Mouse (Mus musculus) forebrain, embryonic 14.5 days (tissue): Measurements from ENCODE around the gene Cacnb3. TPM values are rescaled to one million over a fixed set of nuclear protein-coding genes. Genes with fewer than 3 reads are reported as not detected.

Source experiments
- ATAC-seq: fragments of 200-750 bp; cut with Nextera tagmentation; 2 replicates; pipeline ENCODE4 v1.8.0; 2017; ENCODE audit warnings: mild to moderate bottlenecking, moderate library complexity
- DNase-seq: peaks from one replicate; pipeline ENCODE4 v3.0.0-alpha.2; 2015; ENCODE audit warnings: low spot score
- H3K27ac ChIP-seq: fragments of 300-500 bp; sonication (generic); 2 replicates; pipeline ENCODE4 v1.5.1; 2014; ENCODE audit warnings: low read depth, mild to moderate bottlenecking, control low read depth, low read length, moderate library complexity
- H3K27me3 ChIP-seq: fragments of 300-500 bp; sonication (generic); replicated peaks from 2 replicates; pipeline ENCODE4 v1.6.1; 2014; ENCODE audit warnings: low read length, control low read depth, mixed read lengths; ENCODE audit not compliant: control insufficient read depth, insufficient read depth
- H3K36me3 ChIP-seq: fragments of 300-500 bp; sonication (generic); 2 replicates; pipeline ENCODE4 v1.6.1; 2014; ENCODE audit warnings: low read length, control low read depth; ENCODE audit not compliant: control insufficient read depth, insufficient read depth
- H3K4me1 ChIP-seq: fragments of 300-500 bp; sonication (generic); 2 replicates; pipeline ENCODE4 v1.6.1; 2014; ENCODE audit warnings: antibody characterized with exemption, low read length, control low read depth; ENCODE audit not compliant: control insufficient read depth, insufficient read depth
- H3K4me2 ChIP-seq: fragments of 300-500 bp; sonication (generic); 2 replicates; pipeline ENCODE4 v1.6.1; 2014; ENCODE audit warnings: mild to moderate bottlenecking, control low read depth, low read length
- H3K4me3 ChIP-seq: fragments of 300-500 bp; sonication (generic); 2 replicates; pipeline ENCODE4 v1.5.1; 2014; ENCODE audit warnings: low read depth, low read length, control low read depth
- H3K9ac ChIP-seq: fragments of 300-500 bp; sonication (generic); 2 replicates; pipeline ENCODE4 v1.6.1; 2014; ENCODE audit warnings: mild to moderate bottlenecking, low read length, control low read depth, moderate library complexity
- H3K9me3 ChIP-seq: fragments of 300-500 bp; sonication (generic); replicated peaks from 2 replicates; pipeline ENCODE4 v1.6.1; 2016; ENCODE audit warnings: low read length, control low read depth, mixed read lengths; ENCODE audit not compliant: control insufficient read depth
- WGBS: fragments of 180-500 bp; shearing (Covaris S2); extraction: QIAGEN DNeasy Blood & Tissue Kit; methylation state at CpG from one replicate; pipeline ENCODE4 v1.1.7; 2014; 5-methylcytosine and 5-hydroxymethylcytosine counted together
- polyA plus RNA-seq: library from polyadenylated mRNA; unstranded; fragments of >200 nt; fragmentation: Nextera tagmentation; extraction: Ambion mirVana; gene quantifications from 2 replicates; pipeline ENCODE4 v1.2.1, GENCODE M21; 2014

Gene Cacnb3
- polyA plus RNA-seq, 1 experiment from 2014 or later: 75.9 TPM

DNA sequence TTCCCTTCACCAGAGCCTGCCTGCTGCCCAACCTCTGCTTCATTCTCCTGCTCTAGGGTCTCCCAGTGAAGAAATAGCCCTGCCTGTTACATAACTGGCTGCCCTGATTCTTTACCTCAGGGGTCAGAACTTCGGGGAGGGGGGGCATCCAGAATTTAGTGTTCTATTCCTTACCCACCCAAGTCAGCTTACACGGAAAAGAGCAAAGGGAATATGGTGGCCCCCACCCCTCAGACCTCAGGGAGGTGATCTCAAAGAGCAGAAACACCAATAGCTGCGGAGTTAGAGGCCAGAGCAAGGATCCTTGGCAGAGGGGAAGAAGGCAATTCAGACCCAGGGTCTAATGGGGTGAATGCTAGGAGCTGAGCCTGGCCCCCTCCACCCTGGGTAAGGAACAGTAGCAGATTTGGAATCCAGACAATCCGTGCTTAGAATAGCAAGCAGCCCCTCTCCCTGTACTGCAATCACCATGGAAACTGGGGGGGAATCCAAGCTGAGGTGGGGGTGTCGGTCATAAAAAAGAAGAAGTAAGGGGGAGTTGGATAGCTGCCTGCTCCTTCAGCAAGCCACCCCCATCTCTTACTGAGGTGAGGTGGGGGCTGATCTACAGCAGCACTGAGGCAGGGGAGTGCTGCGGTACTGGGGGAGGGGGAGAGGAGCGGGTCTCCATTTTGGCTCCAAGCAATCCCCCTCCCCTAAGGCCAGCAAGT, 43.8 kb downstream of the Cacnb3 start:
- peak overlapping the region; percentile 56; the same call in 1 of the 2 replicates for H3K9ac ChIP-seq
- ATAC-seq (peak; percentile 80), DNase-seq (peak; percentile 90)
- no peaks in the 10 kb centered on the region for H3K27me3 ChIP-seq
- H3K36me3 ChIP-seq: 0 out of 2 replicates have a peak, but pooled peaks cover 9% of the 10 kb centered on the region
- H3K9me3 ChIP-seq: no peaks in the 10 kb centered on the region
- H3K4me2 ChIP-seq: peak overlapping the region; percentile 84
- WGBS: 15% methylated on average over 7 of the region's 7 CpGs
- peak overlapping the region; percentile 37 for H3K4me3 ChIP-seq
- peak overlapping the region; percentile 65; the same call in 1 of the 2 replicates for H3K27ac ChIP-seq
- peaks cover 30% of the 10 kb centered on the region for H3K4me1 ChIP-seq

DNA sequence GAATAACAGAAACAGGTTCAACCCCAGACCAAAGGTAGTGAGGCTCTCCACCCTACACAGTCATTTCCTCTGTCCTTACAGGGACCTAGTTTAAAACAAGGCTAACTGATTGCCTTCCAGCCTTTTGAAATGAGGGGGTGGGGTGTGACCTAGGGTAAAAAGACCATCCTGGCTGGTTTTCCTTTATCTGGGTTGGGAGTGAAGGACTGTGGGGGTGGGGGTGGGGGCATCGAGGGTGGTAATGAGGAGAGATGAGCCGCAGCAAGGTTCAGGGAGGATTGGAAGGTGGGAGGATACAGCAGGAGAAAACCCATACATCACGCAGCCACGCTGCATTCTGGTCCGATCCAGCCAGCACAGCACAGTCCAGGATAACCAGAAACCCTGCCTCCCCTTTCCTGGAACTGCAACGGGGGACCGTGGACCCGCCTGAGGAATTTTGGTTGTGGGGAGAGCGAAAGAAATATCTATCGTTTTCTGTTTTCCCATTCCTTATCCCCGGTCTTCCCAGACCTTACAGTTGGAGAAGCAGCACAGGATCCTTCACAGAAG, 44.4 kb downstream of the Cacnb3 start:
- ATAC-seq: peak; percentile 26; the same call in 1 of the 2 replicates

DNA sequence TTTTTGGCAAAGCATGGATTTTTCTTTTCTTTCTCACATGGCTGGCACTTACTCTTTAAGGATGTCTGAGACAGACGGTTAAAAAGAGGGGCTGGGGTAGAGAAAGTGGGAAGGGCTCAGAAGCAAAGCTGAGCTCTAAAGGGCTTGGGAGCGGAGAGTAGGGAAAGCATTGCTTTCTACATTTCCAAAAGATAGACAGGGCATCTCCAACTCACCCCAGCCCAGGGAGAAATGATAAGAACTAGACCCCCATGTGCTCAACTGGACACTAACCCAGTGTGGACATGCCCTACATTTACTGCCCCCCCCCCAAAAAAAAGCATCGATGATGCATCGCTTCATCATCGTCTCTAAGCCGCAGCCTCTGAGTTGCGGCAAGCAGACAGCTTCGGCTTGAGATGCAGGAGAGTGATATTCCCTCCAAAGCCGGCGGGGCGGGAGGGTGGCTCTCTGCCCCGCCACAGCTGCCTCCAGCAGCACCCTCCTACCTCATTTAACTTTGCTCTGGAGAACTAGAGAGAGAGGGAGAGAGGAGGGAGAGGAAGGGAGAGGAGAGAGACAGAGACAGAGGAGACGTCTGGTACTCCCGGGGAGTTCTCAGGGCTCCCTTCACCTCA, 45.1 kb downstream of the Cacnb3 start:
- ATAC-seq: no peak
- peaks cover 30% of the 10 kb centered on the region for H3K4me1 ChIP-seq
- peak overlapping the region; percentile 84 for H3K4me2 ChIP-seq
- no peaks in the 10 kb centered on the region for H3K27me3 ChIP-seq
- H3K9ac ChIP-seq: peak overlapping the region; percentile 56
- H3K27ac ChIP-seq: 0 out of 2 replicates have a peak overlapping the region, but pooled peaks have one; percentile 65
- no peaks in the 10 kb centered on the region for H3K36me3 ChIP-seq
- DNase-seq: peak; percentile 23
- WGBS: 7% methylated on average over 14 of the region's 14 CpGs
- H3K4me3 ChIP-seq: peak overlapping the region; percentile 37
- H3K9me3 ChIP-seq: no peaks in the 10 kb centered on the region

More for the DNA sequence above, 44.4 kb downstream of the Cacnb3 start:
- H3K27ac ChIP-seq: peak overlapping the region; percentile 65; the same call in 1 of the 2 replicates
- H3K4me3 ChIP-seq: peak overlapping the region; percentile 37
- H3K36me3 ChIP-seq: 0 out of 2 replicates have a peak, but pooled peaks cover 6% of the 10 kb centered on the region
- 25% methylated on average over 11 of the region's 11 CpGs for WGBS
- no peaks in the 10 kb centered on the region for H3K27me3 ChIP-seq
- peak overlapping the region; percentile 84 for H3K4me2 ChIP-seq
- no peaks in the 10 kb centered on the region for H3K9me3 ChIP-seq
- DNase-seq: no peak
- H3K9ac ChIP-seq: peak overlapping the region; percentile 56
- peaks cover 30% of the 10 kb centered on the region for H3K4me1 ChIP-seq

DNA sequence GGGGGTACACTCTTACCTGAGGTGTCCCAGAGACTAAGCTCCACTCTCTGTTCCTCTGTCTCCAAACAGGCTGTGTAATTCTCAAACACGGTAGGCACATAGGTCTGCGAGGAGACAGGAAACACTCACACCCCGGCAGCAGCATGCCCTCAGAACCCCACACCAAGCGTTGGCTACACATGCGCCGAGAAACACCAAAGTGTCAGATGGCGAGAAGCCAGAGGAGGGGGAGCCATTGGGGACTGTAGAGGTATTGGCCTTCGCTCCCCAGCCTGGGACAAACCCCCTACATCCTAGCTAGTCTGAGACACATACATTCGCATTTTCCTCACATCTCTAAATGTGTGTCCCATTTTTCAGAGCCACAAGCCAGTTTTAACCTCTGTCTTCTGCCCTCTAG, 45.8 kb downstream of the Cacnb3 start:
- Histone ChIP-seq H3K4me2 (peak overlapping the region; percentile 84), H3K36me3 (no peaks in the 10 kb centered on the region), H3K27ac (no peak overlapping the region), H3K4me3 (peak overlapping the region; percentile 37), H3K27me3 (no peaks in the 10 kb centered on the region), H3K9ac (peak overlapping the region; percentile 56), H3K4me1 (peaks cover 30% of the 10 kb centered on the region), H3K9me3 (no peaks in the 10 kb centered on the region)
- under 1% methylated on average over 9 of the region's 9 CpGs for WGBS
- DNase-seq: peak; percentile 57
- no peak for ATAC-seq

DNA sequence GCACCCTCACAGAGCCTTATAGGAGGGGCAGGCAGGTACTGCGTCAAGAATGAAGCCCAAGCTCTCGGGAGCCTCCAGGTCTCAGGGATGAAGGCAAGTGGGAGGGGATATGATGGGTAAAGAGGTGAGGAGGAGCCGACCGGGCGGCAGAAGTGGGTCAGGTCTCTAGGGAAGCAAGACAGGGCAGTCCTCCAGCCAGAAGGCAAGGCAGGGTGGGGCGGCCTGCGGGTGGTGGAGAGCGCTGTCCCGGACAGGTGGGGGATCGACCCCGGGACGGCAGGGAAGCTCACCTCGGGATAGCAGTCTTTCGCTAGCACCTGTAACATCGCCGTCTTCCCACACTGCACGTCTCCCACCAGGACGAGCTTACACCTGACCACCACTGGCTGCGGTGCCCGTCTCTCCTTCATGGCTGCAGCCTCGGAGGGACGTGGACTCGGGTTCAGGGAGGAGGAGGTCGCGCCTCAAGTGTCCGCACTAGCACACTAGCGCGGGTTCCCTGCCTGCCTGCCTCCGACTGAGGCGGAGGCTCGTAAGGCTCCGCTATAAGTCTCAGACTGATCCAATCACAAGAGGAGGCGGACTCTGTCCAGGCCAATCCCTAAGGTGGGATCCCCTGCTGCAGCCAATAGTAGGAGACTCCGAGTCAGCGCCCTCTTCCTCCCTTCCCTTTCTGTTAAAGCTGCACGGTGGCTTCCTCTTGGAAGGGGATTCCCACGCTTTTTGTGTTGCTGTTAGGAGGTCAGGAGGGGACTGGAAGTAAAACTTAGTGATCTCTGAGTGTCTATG, 46.5 kb downstream of the Cacnb3 start, which contains the start of gene Rnd1:
TSS of gene Rnd1 (minus strand) at position 522 of the 789 bp plus-strand sequence.
- H3K27me3 ChIP-seq: no peaks in the 10 kb centered on the region

DNA sequence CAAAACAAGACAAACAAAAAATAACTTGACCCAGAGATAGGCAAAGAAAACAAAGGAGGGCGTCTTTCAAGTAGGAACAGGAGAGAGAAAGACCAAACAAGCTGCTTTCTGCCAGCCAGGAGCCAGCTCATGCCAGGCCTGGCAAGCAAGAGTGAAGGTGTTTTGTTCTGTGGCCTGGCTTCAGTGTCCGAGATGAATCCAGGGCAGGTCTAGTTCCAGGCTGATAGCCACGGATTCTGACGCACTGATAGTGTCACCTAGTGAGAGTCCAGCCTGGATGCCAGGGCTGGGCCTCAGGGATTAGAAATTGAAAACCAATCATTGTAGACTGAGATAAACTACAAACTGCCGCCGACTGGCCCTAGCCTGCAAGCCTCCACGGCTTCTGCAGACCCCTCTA, 47.3 kb downstream of the Cacnb3 start:
- ATAC-seq (no peak), DNase-seq (no peak)
- Histone ChIP-seq H3K4me2 (peak overlapping the region; percentile 84), H3K9ac (no peak overlapping the region), H3K4me3 (no peak overlapping the region), H3K27me3 (no peaks in the 10 kb centered on the region), H3K27ac (no peak overlapping the region), H3K36me3 (no peaks in the 10 kb centered on the region), H3K9me3 (no peaks in the 10 kb centered on the region), H3K4me1 (peaks cover 30% of the 10 kb centered on the region)
- WGBS: 75% methylated on average over 7 of the region's 7 CpGs

More for the DNA sequence above, 46.5 kb downstream of the Cacnb3 start, which contains the start of gene Rnd1:
- Histone ChIP-seq H3K36me3 (no peaks in the 10 kb centered on the region), H3K4me2 (peak within 1 kb of the TSS; percentile 84), H3K9ac (peak within 1 kb of the TSS; percentile 56), H3K4me1 (peaks cover 30% of the 10 kb centered on the region), H3K4me3 (peak within 1 kb of the TSS; percentile 37), H3K9me3 (no peaks in the 10 kb centered on the region), H3K27ac (no peak within 1 kb of the TSS)
- DNase-seq: peak; percentile 96
- ATAC-seq: peak; percentile 96
- WGBS: under 1% methylated on average over 37 of the region's 37 CpGs

DNA sequence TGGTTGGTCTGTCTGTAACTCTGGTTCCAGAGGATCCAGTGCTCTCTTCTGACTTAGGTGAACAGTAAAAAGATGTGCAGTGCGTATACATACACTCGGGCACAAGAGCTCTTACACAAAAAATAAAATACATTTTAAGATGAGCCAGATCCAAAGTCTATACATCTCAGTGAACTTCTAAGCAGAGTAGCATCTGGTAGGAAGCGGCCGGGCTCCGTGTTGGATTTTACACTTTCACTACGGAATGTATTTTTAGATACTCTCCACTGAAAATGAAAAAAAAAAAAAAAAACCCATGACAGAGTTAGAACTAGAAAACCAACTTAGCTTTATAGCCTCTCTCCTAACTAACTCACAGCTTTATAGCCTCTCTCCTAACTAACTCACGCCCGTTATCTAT, 50.0 kb downstream of the Cacnb3 start:
- WGBS: 91% methylated on average over 8 of the region's 8 CpGs
- no peak for ATAC-seq
- DNase-seq: no peak

DNA sequence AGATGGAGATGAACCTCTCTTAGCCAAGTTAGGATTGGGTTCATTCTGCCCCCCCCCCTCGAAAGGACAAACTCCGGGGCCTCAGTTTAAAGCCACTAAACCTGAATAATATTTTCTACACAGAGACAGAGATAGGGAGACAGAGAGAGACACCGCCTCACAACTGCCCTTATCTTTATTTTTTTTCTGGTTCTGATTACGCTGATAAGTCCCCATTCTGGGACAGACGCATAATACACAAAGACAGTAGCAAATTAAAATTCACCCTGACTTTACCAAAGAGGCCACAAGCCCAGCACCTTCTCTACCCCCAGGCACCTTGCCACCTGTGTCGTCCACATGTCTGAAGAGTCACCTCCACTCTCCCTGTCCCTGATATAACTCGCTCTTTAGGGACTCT, 51.0 kb downstream of the Cacnb3 start:
- Histone ChIP-seq H3K4me3 (no peak overlapping the region), H3K9me3 (no peaks in the 10 kb centered on the region), H3K27me3 (no peaks in the 10 kb centered on the region), H3K9ac (no peak overlapping the region), H3K27ac (no peak overlapping the region), H3K4me1 (peaks cover 2% of the 10 kb centered on the region; the same call in 1 of the 2 replicates), H3K4me2 (no peak overlapping the region), H3K36me3 (no peaks in the 10 kb centered on the region)
- no peak for DNase-seq
- no peak for ATAC-seq
- 81% methylated on average over 7 of the region's 7 CpGs for WGBS

More for the DNA sequence above, 50.0 kb downstream of the Cacnb3 start:
- Histone ChIP-seq H3K4me2 (no peak overlapping the region), H3K27me3 (no peaks in the 10 kb centered on the region), H3K9ac (no peak overlapping the region), H3K27ac (no peak overlapping the region), H3K4me1 (peaks cover 9% of the 10 kb centered on the region; the same call in 1 of the 2 replicates), H3K36me3 (no peaks in the 10 kb centered on the region), H3K4me3 (no peak overlapping the region), H3K9me3 (no peaks in the 10 kb centered on the region)
